Mouse (Mus musculus) brain, adult 2 months (tissue): Measurements from ENCODE around the gene Mxra8.

ENCODE experiments used
- DNase-seq: peaks from one replicate; pipeline ENCODE4 v3.0.0; 2011; ENCODE audit warnings: low read depth, low spot score

Gene Mxra8

GRCm38 (mm10) chr4:155839483-155839910 lies at the start of gene Mxra8:
Gene Mxra8, plus strand, starts transcription at chr4:155839680.
- peak; percentile 36 for DNase-seq

GRCm38 (mm10) chr4:155790021-155790489 lies 49.4 kb upstream of the Mxra8 start, which contains the start of gene Ankrd65:
Gene Ankrd65, plus strand, starts transcription at chr4:155790439.
- no peak for DNase-seq

- no peak for DNase-seq
Measured at GRCm38 (mm10) chr4:155790650-155791161, 48.8 kb upstream of the Mxra8 start.

GRCm38 (mm10) chr4:155791240-155791933 lies 48.1 kb upstream of the Mxra8 start:
- no peak for DNase-seq

GRCm38 (mm10) chr4:155793730-155794129 lies 45.8 kb upstream of the Mxra8 start:
- no peak for DNase-seq

- DNase-seq, result no peak
Measured at GRCm38 (mm10) chr4:155802075-155802474, 37.4 kb upstream of the Mxra8 start.

- DNase-seq, result peak; percentile 65
Measured at GRCm38 (mm10) chr4:155802741-155803339, 36.6 kb upstream of the Mxra8 start, which contains the start of gene Mrpl20. Gene Mrpl20, plus strand, starts transcription at chr4:155802878.

GRCm38 (mm10) chr4:155803340-155804041 lies 36.0 kb upstream of the Mxra8 start:
- DNase-seq, result peak; percentile 98

GRCm38 (mm10) chr4:155807841-155808240 lies 31.6 kb upstream of the Mxra8 start:
- DNase-seq, result no peak

GRCm38 (mm10) chr4:155811929-155812664 lies 27.4 kb upstream of the Mxra8 start, which contains the start of gene Ccnl2:
Gene Ccnl2, plus strand, starts transcription at chr4:155812489.
- DNase-seq, result peak; percentile 99

GRCm38 (mm10) chr4:155812665-155813181 lies 26.8 kb upstream of the Mxra8 start:
- peak; percentile 23 for DNase-seq

GRCm38 (mm10) chr4:155817533-155817932 lies 21.9 kb upstream of the Mxra8 start:
- DNase-seq, result no peak

GRCm38 (mm10) chr4:155821025-155821424 lies 18.5 kb upstream of the Mxra8 start:
- peak; percentile 35 for DNase-seq

- DNase-seq, result no peak
Measured at GRCm38 (mm10) chr4:155823443-155823842, 16.0 kb upstream of the Mxra8 start.

GRCm38 (mm10) chr4:155829866-155830265 lies 9.6 kb upstream of the Mxra8 start:
- no peak for DNase-seq

GRCm38 (mm10) chr4:155830596-155830995 lies 8.9 kb upstream of the Mxra8 start:
- DNase-seq, result no peak

GRCm38 (mm10) chr4:155831205-155831766 lies 8.2 kb upstream of the Mxra8 start, which contains the start of gene Aurkaip1:
Gene Aurkaip1, plus strand, starts transcription at chr4:155831272.
- peak; percentile 99 for DNase-seq

GRCm38 (mm10) chr4:155831831-155832230 lies 7.6 kb upstream of the Mxra8 start:
- no peak for DNase-seq

GRCm38 (mm10) chr4:155832321-155832720 lies 7.2 kb upstream of the Mxra8 start:
- no peak for DNase-seq

GRCm38 (mm10) chr4:155833234-155833633 lies 6.2 kb upstream of the Mxra8 start:
- no peak for DNase-seq

GRCm38 (mm10) chr4:155833836-155834235 lies 5.6 kb upstream of the Mxra8 start:
- peak; percentile 90 for DNase-seq
